Mouse (Mus musculus): ENCODE data around the gene Mfsd6. TPM values are rescaled to one million over a fixed set of nuclear protein-coding genes. Genes with fewer than 3 reads are reported as not detected.
A peak's percentile ranks its signal among the peaks of the same experiment; 100 is the strongest.

Mfsd6 gene
- polyA plus RNA-seq, 1 experiment: 21.8 TPM

GRCm38 (mm10) chr1:52660278-52660677 is 67.0 kb downstream of the Mfsd6 start:
- DNase-seq (ENCODE audit: low read depth): no peak
- TF ChIP-seq POLR2A (IDR thresholded peaks at IDR 0.05; ENCODE audit: borderline replicate concordance, extremely low read depth, insufficient read depth, insufficient read length, poor library complexity, severe bottlenecking): no peak
- no peak for TF ChIP-seq CTCF (IDR thresholded peaks at IDR 0.05; ENCODE audit: borderline replicate concordance, extremely low read depth, insufficient read depth, insufficient read length)

- no peak for DNase-seq (ENCODE audit: low read depth)
Measured at GRCm38 (mm10) chr1:52658160-52658559, 69.1 kb downstream of the Mfsd6 start.

GRCm38 (mm10) chr1:52655153-52655552 is 72.1 kb downstream of the Mfsd6 start:
- TF ChIP-seq CTCF (IDR thresholded peaks at IDR 0.05; ENCODE audit: borderline replicate concordance, extremely low read depth, insufficient read depth, insufficient read length): no peak
- TF ChIP-seq POLR2A (IDR thresholded peaks at IDR 0.05; ENCODE audit: borderline replicate concordance, extremely low read depth, insufficient read depth, insufficient read length, poor library complexity, severe bottlenecking): no peak
- DNase-seq (ENCODE audit: low read depth): no peak

More at GRCm38 (mm10) chr1:52658160-52658559, 69.1 kb downstream of the Mfsd6 start:
- TF ChIP-seq POLR2A (IDR thresholded peaks at IDR 0.05; ENCODE audit: borderline replicate concordance, extremely low read depth, insufficient read depth, insufficient read length, poor library complexity, severe bottlenecking): no peak
- TF ChIP-seq CTCF (IDR thresholded peaks at IDR 0.05; ENCODE audit: borderline replicate concordance, extremely low read depth, insufficient read depth, insufficient read length): no peak

GRCm38 (mm10) chr1:52653366-52653765 is 73.9 kb downstream of the Mfsd6 start:
- no peak for TF ChIP-seq CTCF (IDR thresholded peaks at IDR 0.05; ENCODE audit: borderline replicate concordance, extremely low read depth, insufficient read depth, insufficient read length)
- no peak for TF ChIP-seq POLR2A (IDR thresholded peaks at IDR 0.05; ENCODE audit: borderline replicate concordance, extremely low read depth, insufficient read depth, insufficient read length, poor library complexity, severe bottlenecking)
- DNase-seq (ENCODE audit: low read depth): no peak

- no peak for TF ChIP-seq POLR2A (IDR thresholded peaks at IDR 0.05; ENCODE audit: borderline replicate concordance, extremely low read depth, insufficient read depth, insufficient read length, poor library complexity, severe bottlenecking)
- no peak for TF ChIP-seq CTCF (IDR thresholded peaks at IDR 0.05; ENCODE audit: borderline replicate concordance, extremely low read depth, insufficient read depth, insufficient read length)
- no peak for DNase-seq (ENCODE audit: low read depth)
Measured at GRCm38 (mm10) chr1:52652601-52653253, 74.5 kb downstream of the Mfsd6 start.

- TF ChIP-seq CTCF (IDR thresholded peaks at IDR 0.05; ENCODE audit: borderline replicate concordance, extremely low read depth, insufficient read depth, insufficient read length) (no peak), POLR2A (IDR thresholded peaks at IDR 0.05; ENCODE audit: borderline replicate concordance, extremely low read depth, insufficient read depth, insufficient read length, poor library complexity, severe bottlenecking) (no peak)
- no peak for DNase-seq (ENCODE audit: low read depth)
Measured at GRCm38 (mm10) chr1:52650066-52650465, 77.2 kb downstream of the Mfsd6 start.

GRCm38 (mm10) chr1:52648153-52649027 is 78.9 kb downstream of the Mfsd6 start:
- TF ChIP-seq CTCF (IDR thresholded peaks at IDR 0.05; ENCODE audit: borderline replicate concordance, extremely low read depth, insufficient read depth, insufficient read length): peak; percentile 74; the same call in 1 of the 2 replicates
- no peak for TF ChIP-seq POLR2A (IDR thresholded peaks at IDR 0.05; ENCODE audit: borderline replicate concordance, extremely low read depth, insufficient read depth, insufficient read length, poor library complexity, severe bottlenecking)
- DNase-seq (ENCODE audit: low read depth): peak; percentile 93

- DNase-seq (ENCODE audit: low read depth): no peak
- TF ChIP-seq CTCF (IDR thresholded peaks at IDR 0.05; ENCODE audit: borderline replicate concordance, extremely low read depth, insufficient read depth, insufficient read length) (no peak), POLR2A (IDR thresholded peaks at IDR 0.05; ENCODE audit: borderline replicate concordance, extremely low read depth, insufficient read depth, insufficient read length, poor library complexity, severe bottlenecking) (no peak)
Measured at GRCm38 (mm10) chr1:52640736-52641135, 86.5 kb downstream of the Mfsd6 start.

- no peak for DNase-seq (ENCODE audit: low read depth)
- no peak for TF ChIP-seq CTCF (IDR thresholded peaks at IDR 0.05; ENCODE audit: borderline replicate concordance, extremely low read depth, insufficient read depth, insufficient read length)
- TF ChIP-seq POLR2A (IDR thresholded peaks at IDR 0.05; ENCODE audit: borderline replicate concordance, extremely low read depth, insufficient read depth, insufficient read length, poor library complexity, severe bottlenecking): no peak
Measured at GRCm38 (mm10) chr1:52640266-52640665, 87.0 kb downstream of the Mfsd6 start.

- no peak for DNase-seq (ENCODE audit: low read depth)
- TF ChIP-seq POLR2A (IDR thresholded peaks at IDR 0.05; ENCODE audit: borderline replicate concordance, extremely low read depth, insufficient read depth, insufficient read length, poor library complexity, severe bottlenecking) (no peak), CTCF (IDR thresholded peaks at IDR 0.05; ENCODE audit: borderline replicate concordance, extremely low read depth, insufficient read depth, insufficient read length) (no peak)
Measured at GRCm38 (mm10) chr1:52639090-52639489, 88.2 kb downstream of the Mfsd6 start.

- DNase-seq (ENCODE audit: low read depth): no peak
- no peak for TF ChIP-seq POLR2A (IDR thresholded peaks at IDR 0.05; ENCODE audit: borderline replicate concordance, extremely low read depth, insufficient read depth, insufficient read length, poor library complexity, severe bottlenecking)
- TF ChIP-seq CTCF (IDR thresholded peaks at IDR 0.05; ENCODE audit: borderline replicate concordance, extremely low read depth, insufficient read depth, insufficient read length): no peak
Measured at GRCm38 (mm10) chr1:52638101-52638500, 89.2 kb downstream of the Mfsd6 start.
